Mouse (Mus musculus): ENCODE results near the gene Tjp3.

GRCm38 (mm10) chr10:81289278-81289677 is 2.1 kb downstream of the Tjp3 start:
- TF ChIP-seq POLR2A (IDR thresholded peaks at IDR 0.05; ENCODE audit: low read depth, low read length) (no peak), CTCF (IDR thresholded peaks at IDR 0.05; ENCODE audit: extremely low read depth, insufficient read length, insufficient replicate concordance, low read depth, low read length) (peak; percentile 88)

Measured in small intestine, adult 2 months (tissue).